ENCODE assay signal across 8 mouse cellular contexts in the genomic region with DNA sequence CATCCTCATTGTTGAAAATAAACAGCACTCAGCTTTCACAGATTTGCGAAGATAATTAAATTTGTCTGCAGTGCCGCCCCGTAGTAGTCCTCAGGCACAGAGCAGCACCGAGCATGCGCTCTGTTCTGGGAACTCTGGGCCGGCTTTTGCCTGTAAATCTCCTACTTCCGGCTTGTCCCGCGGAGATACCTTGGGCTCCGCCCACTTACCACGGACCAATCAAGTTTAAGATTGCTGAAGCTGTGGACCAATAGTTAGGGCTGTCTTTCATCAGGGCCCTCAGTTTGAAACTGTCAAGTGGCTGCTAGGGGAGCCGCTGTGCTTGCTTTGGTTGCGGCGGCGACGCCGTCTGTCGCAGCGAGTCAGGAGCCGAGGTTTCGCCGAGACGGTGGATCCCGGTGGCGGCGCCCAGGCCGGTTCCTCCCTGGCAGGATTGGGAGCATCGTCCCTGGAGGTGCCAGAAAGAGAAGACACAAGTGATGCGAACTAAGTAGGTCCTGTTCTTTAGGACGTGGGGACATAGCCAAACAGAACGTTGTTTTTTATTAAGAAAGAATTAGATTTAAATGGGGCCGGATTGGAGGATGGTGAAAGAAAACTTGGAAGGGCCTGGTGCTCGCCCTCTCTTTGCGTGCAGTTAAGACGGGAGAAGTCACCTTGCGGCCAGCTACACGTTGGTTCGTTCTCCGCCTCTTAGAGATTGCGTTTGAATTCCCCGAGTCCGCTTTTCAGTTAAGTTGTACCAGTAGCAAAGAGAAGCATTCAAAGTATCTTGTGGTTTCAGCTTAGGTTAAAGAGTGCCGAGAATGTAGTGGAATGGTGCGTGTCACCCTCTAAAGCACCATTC. TPM values are rescaled to one million over a fixed set of nuclear protein-coding genes. Genes with fewer than 3 reads are reported as not detected.
DNase-seq lines count a peak whose midpoint lies in the region; ATAC-seq lines count a peak whose summit lies in the region.

A gene (plus strand): TSS at position 253 of the 847 bp plus-strand sequence.

- no peaks in the 10 kb centered on the region for H3K9me3 ChIP-seq in hindbrain, embryonic 11.5 days (ENCODE audit: control insufficient read depth, low read length)

- H3K4me1 ChIP-seq in hindbrain, embryonic 11.5 days (replicated peaks; ENCODE audit: control insufficient read depth, insufficient read depth, low read length) = 0 out of 2 replicates have a peak, but pooled peaks cover 3% of the 10 kb centered on the region

- under 1% methylated on average over 44 of the region's 44 CpGs for WGBS in hindbrain, embryonic 11.5 days

- no peaks in the 10 kb centered on the region for H3K36me3 ChIP-seq in hindbrain, embryonic 11.5 days (ENCODE audit: control insufficient read depth, insufficient read depth, low read length)

- H3K9ac ChIP-seq in hindbrain, embryonic 11.5 days (ENCODE audit: low read depth, low read length) = peak within 1 kb of the TSS; percentile 62

- H3K27ac ChIP-seq in hindbrain, embryonic 11.5 days (ENCODE audit: low read depth, low read length) = no peak within 1 kb of the TSS; the same call in 1 of the 2 replicates

- peak; percentile 97 for DNase-seq in Muller cell, postnatal 12 days (ENCODE audit: inconsistent ontology term)
- peak; percentile 99 for DNase-seq in cerebellum, adult 9-11 months
- peak; percentile 99 to 100 for DNase-seq in frontal cortex, adult 2 months (ENCODE audit: extremely low spot score in 1 of 2, low spot score in 1 of 2)
- DNase-seq in hindbrain, embryonic 11.5 days (ENCODE audit: low spot score) = peak; percentile 100
- peak; percentile 100 for DNase-seq in layer of hippocampus, postnatal 10 days (ENCODE audit: low spot score in 2 of 2)
- peak; percentile 99 for DNase-seq in lung, postnatal 10 days
- DNase-seq in ovary, postnatal 36 days (ENCODE audit: low spot score) = peak; percentile 95
- DNase-seq in thymus, postnatal 25 days = peak; percentile 100

- peak; percentile 100 for ATAC-seq in hindbrain, embryonic 11.5 days (ENCODE audit: low FRiP score)

- no peaks in the 10 kb centered on the region for H3K27me3 ChIP-seq in hindbrain, embryonic 11.5 days (ENCODE audit: control insufficient read depth, insufficient read depth, low read length)

- H3K4me3 ChIP-seq in hindbrain, embryonic 11.5 days (ENCODE audit: low read depth, low read length) = peak within 1 kb of the TSS; percentile 63

- H3K4me2 ChIP-seq in hindbrain, embryonic 11.5 days (replicated peaks; ENCODE audit: low read depth, low read length) = peak within 1 kb of the TSS; percentile 58

RNA-seq across cellular contexts. Expression of the gene that starts here (rescaled TPM):
- polyA plus RNA-seq in frontal cortex, adult 2 months (2012; rRNA removed) = 16.8 and 17.1 TPM in 2 replicates
- 29.3 and 33.6 TPM in 2 replicates for polyA plus RNA-seq in hindbrain, embryonic 11.5 days (2014; fragmentation: Nextera tagmentation; extraction: Ambion mirVana)
- 10 to 100 TPM; 31.5 to 36.7 TPM for total RNA-seq in layer of hippocampus, postnatal 10 days (2021)
